Mouse (Mus musculus) subcutaneous adipose tissue, adult 2 months (tissue): ENCODE measurements around the gene Gm4175. TPM values are rescaled to one million over a fixed set of nuclear protein-coding genes. Genes with fewer than 3 reads are reported as not detected.

Source experiments
- polyA plus RNA-seq: library from polyadenylated mRNA; depleted of rRNA; stranded (reverse); fragments of >200 nt; gene quantifications from 2 replicates; pipeline ENCODE4 v1.2.3, GENCODE M21; 2012; ENCODE audit warnings: low replicate concordance; rRNA removed

Gene Gm4175
- not detected in 2 replicates for polyA plus RNA-seq

GRCm38 (mm10) chr7:21761375-21761774, at the start of gene Gm4175:
Gene Gm4175 (minus strand): TSS chr7:21761475.

DNA sequence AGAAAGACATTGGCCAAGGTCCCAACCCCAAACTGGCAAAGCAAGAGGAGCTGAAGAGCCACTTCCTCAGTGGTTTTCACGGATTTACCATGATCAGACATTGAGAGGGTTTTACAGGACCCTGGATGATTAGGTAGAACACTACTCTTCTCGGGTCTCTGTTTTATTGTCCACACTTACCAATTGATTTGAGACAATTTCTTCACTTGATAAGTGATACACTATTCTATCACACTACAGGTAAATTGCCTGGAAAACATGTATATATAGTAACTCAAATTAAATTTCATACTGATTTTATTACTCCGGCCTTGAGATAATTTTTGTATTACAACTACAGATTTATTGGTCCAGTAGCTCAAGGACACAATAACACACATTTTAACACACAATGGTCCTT, 35.4 kb upstream of the Gm4175 start, which contains the start of gene Gm4177:
Gene Gm4177 (minus strand): TSS at position 101 of the 400 bp plus-strand sequence.

Other genes with a start within 250 kb of the Gm4175 start
- not detected in 2 replicates for gene Vmn1r130, start 249.7 kb downstream of the Gm4175 start, polyA plus RNA-seq
- gene Vmn1r131, start 215.4 kb downstream of the Gm4175 start, polyA plus RNA-seq: not detected in 2 replicates
- gene Vmn1r132, start 147.4 kb downstream of the Gm4175 start, polyA plus RNA-seq: not detected in 2 replicates
- gene Gm4177, start 35.3 kb upstream of the Gm4175 start, polyA plus RNA-seq: not detected in 2 replicates
- gene Vmn1r135, start 70.9 kb upstream of the Gm4175 start, polyA plus RNA-seq: not detected in 2 replicates
- not detected in 2 replicates for gene Gm5725, start 82.8 kb upstream of the Gm4175 start, polyA plus RNA-seq
- not detected in 2 replicates for gene Gm5891, start 159.8 kb upstream of the Gm4175 start, polyA plus RNA-seq
- not detected in 2 replicates for gene Vmn1r137, start 233.1 kb upstream of the Gm4175 start, polyA plus RNA-seq